Mouse (Mus musculus) ES-Bruce4 (cell line): ENCODE data around the gene Lpcat2b.

Experiments
- EP300 ChIP-seq: IDR thresholded peaks from 2 replicates; pipeline ENCODE4 v1.6.1; 2011; ENCODE audit warnings: low read depth, low read length; ENCODE audit not compliant: insufficient read depth
- POLR2A ChIP-seq: IDR thresholded peaks from one replicate; pipeline ENCODE4 v1.8.1; 2011; ENCODE audit warnings: low read length; ENCODE audit not compliant: insufficient read depth

- no peak for TF ChIP-seq EP300
- TF ChIP-seq POLR2A = no peak
Observed at GRCm38 (mm10) chr5:107480194-107480593, 48.8 kb downstream of the Lpcat2b start.
